Mouse (Mus musculus): ENCODE data around the gene Cacng3.

DNA sequence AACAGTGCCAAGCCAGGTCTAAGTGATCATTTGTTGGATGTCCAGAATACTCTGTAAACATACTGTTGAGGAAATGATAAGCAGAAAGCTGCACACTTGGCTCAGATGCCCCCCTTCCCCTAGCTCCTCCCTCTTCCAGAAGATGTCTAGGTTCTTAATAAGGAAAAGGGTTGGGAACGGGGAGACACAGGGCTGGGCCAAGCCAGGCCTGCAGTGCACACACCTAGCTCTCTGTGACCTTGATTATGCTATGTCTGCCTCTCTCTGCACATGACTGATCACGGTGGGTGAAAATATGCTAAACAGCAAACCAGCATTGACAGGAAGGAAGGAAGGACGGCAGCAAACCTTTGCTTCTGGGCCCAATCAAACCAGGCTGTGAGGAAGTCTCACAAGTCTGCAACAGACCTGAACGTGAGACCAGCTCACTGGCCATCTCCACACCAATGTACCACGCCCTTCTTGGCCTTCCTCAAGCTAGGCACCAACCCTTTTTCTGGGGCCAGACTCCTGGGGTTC lies 53.1 kb downstream of the Cacng3 start:
- TF ChIP-seq NRF1 (IDR thresholded peaks at IDR 0.05; ENCODE audit: low read depth, low read length) (no peak), CTCF (conservative IDR thresholded peaks at IDR 0.05 in 1 of 2, IDR thresholded peaks at IDR 0.05 in 1 of 2; ENCODE audit: low read depth in 2 of 2, low read length in 2 of 2) (no peak), CHD2 (IDR thresholded peaks at IDR 0.05; ENCODE audit: low read length) (no peak), BHLHE40 (IDR thresholded peaks at IDR 0.05; ENCODE audit: low read depth, low read length) (no peak), CHD1 (IDR thresholded peaks at IDR 0.05; ENCODE audit: low read depth, low read length) (no peak), TBP (conservative IDR thresholded peaks at IDR 0.05; ENCODE audit: low read depth, low read length) (no peak), POLR2A (IDR thresholded peaks at IDR 0.05; ENCODE audit: low read depth, low read length) (no peak), ZNF384 (IDR thresholded peaks at IDR 0.05; ENCODE audit: low read depth, low read length) (no peak), EP300 (IDR thresholded peaks at IDR 0.05; ENCODE audit: low read length) (no peak), TCF12 (IDR thresholded peaks at IDR 0.05; ENCODE audit: low read depth, low read length) (no peak), MYC (IDR thresholded peaks at IDR 0.05; ENCODE audit: low read depth, low read length) (no peak), GABPA (IDR thresholded peaks at IDR 0.05; ENCODE audit: insufficient replicate concordance, low read depth, low read length) (no peak)

Data from CH12.LX (cell line).